Mouse (Mus musculus): Measurements from ENCODE around the gene Lin7b. TPM values are rescaled to one million over a fixed set of nuclear protein-coding genes. Genes with fewer than 3 reads are reported as not detected.

Gene Lin7b
- polyA plus RNA-seq, 1 experiment from 2014 or later = 1.6 TPM

- no peak for ATAC-seq (replicated peaks; ENCODE audit: insufficient number of reproducible peaks, low FRiP score, low TSS enrichment)
- H3K9ac ChIP-seq (ENCODE audit: low read depth, low read length) = 0 out of 2 replicates have a peak overlapping the region, but pooled peaks have one; percentile 11
- peak overlapping the region; percentile 54 for H3K4me3 ChIP-seq (ENCODE audit: low read depth, low read length)
- 12% methylated on average over 4 of the region's 4 CpGs for WGBS (ENCODE audit: insufficient replicate concordance)
- H3K4me2 ChIP-seq = peak overlapping the region; percentile 98
- H3K36me3 ChIP-seq (ENCODE audit: control insufficient read depth, insufficient read depth, low read length) = no peaks in the 10 kb centered on the region
- no peaks in the 10 kb centered on the region for H3K9me3 ChIP-seq (replicated peaks; ENCODE audit: control insufficient read depth, low read length)
- no peak overlapping the region for H3K27ac ChIP-seq (ENCODE audit: low read depth, low read length)
- peaks cover 54% of the 10 kb centered on the region for H3K4me1 ChIP-seq (ENCODE audit: control insufficient read depth, insufficient read depth, low read length)
- H3K27me3 ChIP-seq (ENCODE audit: control insufficient read depth, insufficient read depth, low read length) = no peaks in the 10 kb centered on the region
Observed at GRCm38 (mm10) chr7:45337469-45337868, 32.9 kb downstream of the Lin7b start.

GRCm38 (mm10) chr7:45336319-45336718 is 34.1 kb downstream of the Lin7b start:
- Histone ChIP-seq H3K27ac (ENCODE audit: low read depth, low read length) (no peak overlapping the region), H3K27me3 (ENCODE audit: control insufficient read depth, insufficient read depth, low read length) (no peaks in the 10 kb centered on the region), H3K9me3 (replicated peaks; ENCODE audit: control insufficient read depth, low read length) (no peaks in the 10 kb centered on the region), H3K36me3 (ENCODE audit: control insufficient read depth, insufficient read depth, low read length) (no peaks in the 10 kb centered on the region), H3K4me2 (no peak overlapping the region), H3K9ac (ENCODE audit: low read depth, low read length) (no peak overlapping the region), H3K4me1 (ENCODE audit: control insufficient read depth, insufficient read depth, low read length) (peaks cover 60% of the 10 kb centered on the region), H3K4me3 (ENCODE audit: low read depth, low read length) (no peak overlapping the region)
- ATAC-seq (replicated peaks; ENCODE audit: insufficient number of reproducible peaks, low FRiP score, low TSS enrichment) = no peak
- WGBS (ENCODE audit: insufficient replicate concordance) = 83% methylated on average over 4 of the region's 4 CpGs

- no peaks in the 10 kb centered on the region for H3K36me3 ChIP-seq (ENCODE audit: control insufficient read depth, insufficient read depth, low read length)
- peak within 1 kb of the TSS; percentile 64 for H3K4me3 ChIP-seq (ENCODE audit: low read depth, low read length)
- no peaks in the 10 kb centered on the region for H3K9me3 ChIP-seq (replicated peaks; ENCODE audit: control insufficient read depth, low read length)
- no peak; the same call in 1 of the 2 replicates for ATAC-seq (replicated peaks; ENCODE audit: insufficient number of reproducible peaks, low FRiP score, low TSS enrichment)
- H3K4me1 ChIP-seq (ENCODE audit: control insufficient read depth, insufficient read depth, low read length) = peaks cover 55% of the 10 kb centered on the region
- peak within 1 kb of the TSS; percentile 89 for H3K27ac ChIP-seq (ENCODE audit: low read depth, low read length)
- WGBS (ENCODE audit: insufficient replicate concordance) = 19% methylated on average over 5 of the region's 5 CpGs
- H3K9ac ChIP-seq (ENCODE audit: low read depth, low read length) = peak within 1 kb of the TSS; percentile 78
- no peaks in the 10 kb centered on the region for H3K27me3 ChIP-seq (ENCODE audit: control insufficient read depth, insufficient read depth, low read length)
- H3K4me2 ChIP-seq = peak within 1 kb of the TSS; percentile 83
Observed at GRCm38 (mm10) chr7:45335056-45335455, 35.3 kb downstream of the Lin7b start, which contains the start of gene Hrc. TSS of gene Hrc (plus strand) at chr7:45335290.

GRCm38 (mm10) chr7:45334605-45335004 is 35.8 kb downstream of the Lin7b start:
- Histone ChIP-seq H3K4me3 (ENCODE audit: low read depth, low read length) (peak overlapping the region; percentile 64; the same call in 1 of the 2 replicates), H3K4me1 (ENCODE audit: control insufficient read depth, insufficient read depth, low read length) (peaks cover 51% of the 10 kb centered on the region), H3K27me3 (ENCODE audit: control insufficient read depth, insufficient read depth, low read length) (no peaks in the 10 kb centered on the region), H3K27ac (ENCODE audit: low read depth, low read length) (peak overlapping the region; percentile 89), H3K9ac (ENCODE audit: low read depth, low read length) (no peak overlapping the region), H3K9me3 (replicated peaks; ENCODE audit: control insufficient read depth, low read length) (no peaks in the 10 kb centered on the region), H3K4me2 (peak overlapping the region; percentile 83), H3K36me3 (ENCODE audit: control insufficient read depth, insufficient read depth, low read length) (no peaks in the 10 kb centered on the region)
- no peak for ATAC-seq (replicated peaks; ENCODE audit: insufficient number of reproducible peaks, low FRiP score, low TSS enrichment)
- 16% methylated on average over 3 of the region's 3 CpGs for WGBS (ENCODE audit: insufficient replicate concordance)

GRCm38 (mm10) chr7:45333431-45333982 is 36.9 kb downstream of the Lin7b start, which contains the start of gene Trpm4:
TSS of gene Trpm4 (minus strand) at chr7:45333780.
- H3K4me1 ChIP-seq (ENCODE audit: control insufficient read depth, insufficient read depth, low read length) = peaks cover 40% of the 10 kb centered on the region

GRCm38 (mm10) chr7:45332685-45333425 is 37.5 kb downstream of the Lin7b start:
- H3K27me3 ChIP-seq (ENCODE audit: control insufficient read depth, insufficient read depth, low read length) = no peaks in the 10 kb centered on the region
- peak overlapping the region; percentile 78 for H3K9ac ChIP-seq (ENCODE audit: low read depth, low read length)
- H3K36me3 ChIP-seq (ENCODE audit: control insufficient read depth, insufficient read depth, low read length) = no peaks in the 10 kb centered on the region
- H3K9me3 ChIP-seq (replicated peaks; ENCODE audit: control insufficient read depth, low read length) = no peaks in the 10 kb centered on the region
- WGBS (ENCODE audit: insufficient replicate concordance) = 4% methylated on average over 22 of the region's 22 CpGs
- H3K27ac ChIP-seq (ENCODE audit: low read depth, low read length) = peak overlapping the region; percentile 89
- peak; percentile 64 for ATAC-seq (replicated peaks; ENCODE audit: insufficient number of reproducible peaks, low FRiP score, low TSS enrichment)
- H3K4me1 ChIP-seq (ENCODE audit: control insufficient read depth, insufficient read depth, low read length) = peaks cover 38% of the 10 kb centered on the region
- peak overlapping the region; percentile 83 for H3K4me2 ChIP-seq
- H3K4me3 ChIP-seq (ENCODE audit: low read depth, low read length) = peak overlapping the region; percentile 64

More at GRCm38 (mm10) chr7:45333431-45333982, 36.9 kb downstream of the Lin7b start, which contains the start of gene Trpm4:
- WGBS (ENCODE audit: insufficient replicate concordance) = under 1% methylated on average over 34 of the region's 38 CpGs
- Histone ChIP-seq H3K9me3 (replicated peaks; ENCODE audit: control insufficient read depth, low read length) (no peaks in the 10 kb centered on the region), H3K36me3 (ENCODE audit: control insufficient read depth, insufficient read depth, low read length) (no peaks in the 10 kb centered on the region), H3K27me3 (ENCODE audit: control insufficient read depth, insufficient read depth, low read length) (no peaks in the 10 kb centered on the region), H3K27ac (ENCODE audit: low read depth, low read length) (peak within 1 kb of the TSS; percentile 89), H3K4me3 (ENCODE audit: low read depth, low read length) (peak within 1 kb of the TSS; percentile 64), H3K9ac (ENCODE audit: low read depth, low read length) (peak within 1 kb of the TSS; percentile 78), H3K4me2 (peak within 1 kb of the TSS; percentile 83)
- ATAC-seq (replicated peaks; ENCODE audit: insufficient number of reproducible peaks, low FRiP score, low TSS enrichment) = peak; percentile 46

GRCm38 (mm10) chr7:45331502-45331901 is 38.9 kb downstream of the Lin7b start:
- Histone ChIP-seq H3K27ac (ENCODE audit: low read depth, low read length) (no peak overlapping the region), H3K9me3 (replicated peaks; ENCODE audit: control insufficient read depth, low read length) (no peaks in the 10 kb centered on the region), H3K36me3 (ENCODE audit: control insufficient read depth, insufficient read depth, low read length) (no peaks in the 10 kb centered on the region), H3K4me1 (ENCODE audit: control insufficient read depth, insufficient read depth, low read length) (peaks cover 35% of the 10 kb centered on the region), H3K27me3 (ENCODE audit: control insufficient read depth, insufficient read depth, low read length) (no peaks in the 10 kb centered on the region), H3K4me3 (ENCODE audit: low read depth, low read length) (no peak overlapping the region), H3K4me2 (no peak overlapping the region), H3K9ac (ENCODE audit: low read depth, low read length) (no peak overlapping the region)
- WGBS (ENCODE audit: insufficient replicate concordance) = 62% methylated on average over 6 of the region's 6 CpGs
- ATAC-seq (replicated peaks; ENCODE audit: insufficient number of reproducible peaks, low FRiP score, low TSS enrichment) = no peak

- H3K27ac ChIP-seq (ENCODE audit: low read depth, low read length) = peak overlapping the region; percentile 85
- peaks cover 16% of the 10 kb centered on the region for H3K4me1 ChIP-seq (ENCODE audit: control insufficient read depth, insufficient read depth, low read length)
- peak overlapping the region; percentile 8; the same call in 1 of the 2 replicates for H3K4me2 ChIP-seq
- H3K27me3 ChIP-seq (ENCODE audit: control insufficient read depth, insufficient read depth, low read length) = no peaks in the 10 kb centered on the region
- H3K9ac ChIP-seq (ENCODE audit: low read depth, low read length) = peak overlapping the region; percentile 34; the same call in 1 of the 2 replicates
- ATAC-seq (replicated peaks; ENCODE audit: insufficient number of reproducible peaks, low FRiP score, low TSS enrichment) = no peak
- 64% methylated on average over 13 of the region's 13 CpGs for WGBS (ENCODE audit: insufficient replicate concordance)
- H3K36me3 ChIP-seq (ENCODE audit: control insufficient read depth, insufficient read depth, low read length) = peaks cover 13% of the 10 kb centered on the region
- no peak overlapping the region for H3K4me3 ChIP-seq (ENCODE audit: low read depth, low read length)
- no peaks in the 10 kb centered on the region for H3K9me3 ChIP-seq (replicated peaks; ENCODE audit: control insufficient read depth, low read length)
Observed at GRCm38 (mm10) chr7:45328841-45329475, 41.4 kb downstream of the Lin7b start.
